Mouse (Mus musculus): ENCODE results near the gene Cdc42ep4. TPM values are rescaled to one million over a fixed set of nuclear protein-coding genes. Genes with fewer than 3 reads are reported as not detected.
A peak's percentile ranks its signal among the peaks of the same experiment; 100 is the strongest.

The Cdc42ep4 gene
- polyA plus RNA-seq, 1 experiment from 2014 or later = 109 TPM

DNA sequence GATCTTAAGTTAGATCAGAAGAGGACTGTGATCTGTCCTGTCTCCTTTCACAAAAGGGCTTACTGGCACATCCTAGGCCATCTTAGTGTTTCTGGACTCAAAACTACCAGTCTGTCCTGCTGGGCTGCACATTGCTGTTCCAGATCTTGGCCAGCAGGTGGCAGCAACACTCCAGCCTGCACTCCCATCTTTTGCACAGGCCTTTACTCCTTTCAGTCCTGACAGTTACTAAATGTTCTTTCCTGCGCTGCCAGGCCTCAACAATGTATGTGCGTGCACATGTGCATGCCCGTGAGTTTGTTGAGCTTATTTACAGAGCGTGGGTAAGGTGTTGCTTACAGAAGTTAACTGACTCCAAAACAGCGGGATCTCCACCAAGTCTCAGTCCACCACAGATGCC lies 47.9 kb downstream of the Cdc42ep4 start:
- Histone ChIP-seq H3K9me3 (no peaks in the 10 kb centered on the region), H3K36me3 (replicated peaks) (peaks cover 14% of the 10 kb centered on the region), H3K4me2 (no peak overlapping the region), H3K4me3 (replicated peaks) (no peak overlapping the region), H3K9ac (no peak overlapping the region), H3K4me1 (peaks cover 5% of the 10 kb centered on the region; the same call in 1 of the 2 replicates), H3K27ac (no peak overlapping the region), H3K27me3 (peaks cover 13% of the 10 kb centered on the region)
- 48% methylated on average over 5 of the region's 5 CpGs for WGBS
- peak; percentile 75 for ATAC-seq (ENCODE audit: low FRiP score)

DNA sequence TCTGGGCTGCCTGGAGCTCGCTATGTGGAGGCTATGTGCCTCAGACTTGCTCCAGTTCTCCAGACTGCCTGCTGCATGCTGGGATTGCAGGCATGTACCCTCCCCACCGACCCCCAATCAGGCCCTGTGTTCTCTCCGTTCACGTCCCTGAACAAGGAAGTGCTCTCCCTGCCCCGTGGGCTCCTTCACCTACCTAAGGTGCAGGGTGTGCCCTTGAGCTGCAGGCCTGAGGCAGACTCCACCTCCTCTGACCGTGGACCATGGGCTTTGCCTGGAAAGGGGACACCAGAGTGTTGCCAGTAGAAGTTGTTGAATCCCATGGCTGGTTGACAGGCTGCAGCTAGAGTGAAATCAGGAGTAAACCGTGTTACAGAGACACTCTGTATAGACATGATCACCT lies 52.0 kb downstream of the Cdc42ep4 start:
- Histone ChIP-seq H3K4me3 (replicated peaks) (no peak overlapping the region), H3K9ac (no peak overlapping the region), H3K4me1 (peaks cover 9% of the 10 kb centered on the region), H3K27me3 (no peaks in the 10 kb centered on the region), H3K36me3 (replicated peaks) (peaks cover 42% of the 10 kb centered on the region), H3K27ac (no peak overlapping the region), H3K4me2 (no peak overlapping the region), H3K9me3 (no peaks in the 10 kb centered on the region)
- 93% methylated on average over 7 of the region's 7 CpGs for WGBS
- no peak for ATAC-seq (ENCODE audit: low FRiP score)

DNA sequence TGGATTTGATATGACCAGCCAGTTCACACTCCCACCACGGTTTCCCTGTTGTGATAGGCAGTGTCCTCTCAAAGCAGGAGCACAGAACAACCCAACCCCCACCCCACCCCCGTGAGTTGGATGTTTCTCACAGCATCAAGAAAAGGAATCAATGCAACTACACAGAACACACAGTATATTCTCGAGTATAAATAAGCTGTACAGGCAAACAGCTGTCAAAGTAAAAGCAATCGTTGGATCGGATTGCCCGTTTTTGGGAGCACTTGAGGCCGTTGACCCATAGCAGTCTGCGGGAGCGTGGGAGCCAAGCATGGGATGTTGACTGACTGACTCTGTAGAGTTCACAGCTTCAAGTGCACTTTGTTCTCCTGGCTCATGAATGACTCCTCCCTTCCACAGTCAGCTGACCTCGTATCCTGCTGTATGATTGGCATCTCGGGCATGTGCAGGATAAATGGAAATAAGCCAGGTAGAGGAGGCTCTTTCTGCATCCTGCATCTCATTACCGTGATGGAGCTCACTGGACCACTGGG lies 53.6 kb downstream of the Cdc42ep4 start:
- ATAC-seq (ENCODE audit: low FRiP score) = no peak
- 78% methylated on average over 12 of the region's 12 CpGs for WGBS
- Histone ChIP-seq H3K27me3 (no peaks in the 10 kb centered on the region), H3K27ac (no peak overlapping the region), H3K4me2 (no peak overlapping the region), H3K4me1 (peaks cover 6% of the 10 kb centered on the region), H3K36me3 (replicated peaks) (peaks cover 57% of the 10 kb centered on the region), H3K9me3 (no peaks in the 10 kb centered on the region), H3K4me3 (replicated peaks) (no peak overlapping the region), H3K9ac (no peak overlapping the region)

DNA sequence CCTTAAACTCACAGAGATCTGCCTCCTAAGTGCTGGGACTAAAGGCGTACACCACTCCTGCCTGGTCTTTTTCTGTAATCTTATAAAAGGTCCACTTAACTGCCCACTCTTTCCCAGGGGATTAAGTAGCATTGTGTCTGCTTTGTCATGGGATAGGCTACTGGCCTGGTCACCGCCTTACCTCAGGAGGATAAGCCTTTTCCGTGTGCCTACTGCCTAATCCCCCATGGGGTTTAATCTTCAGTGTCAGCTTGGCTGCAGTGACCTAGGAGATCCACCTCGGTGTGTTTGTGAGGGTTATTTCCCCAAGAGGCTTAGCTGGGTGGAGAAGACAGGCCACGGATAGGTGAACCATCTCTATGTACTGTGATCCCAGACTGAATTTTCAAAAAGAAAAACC lies 54.1 kb downstream of the Cdc42ep4 start:
- Histone ChIP-seq H3K9ac (no peak overlapping the region), H3K27ac (no peak overlapping the region), H3K4me3 (replicated peaks) (no peak overlapping the region), H3K4me2 (no peak overlapping the region), H3K9me3 (no peaks in the 10 kb centered on the region), H3K27me3 (no peaks in the 10 kb centered on the region), H3K36me3 (replicated peaks) (peaks cover 63% of the 10 kb centered on the region), H3K4me1 (peaks cover 6% of the 10 kb centered on the region)
- no peak for ATAC-seq (ENCODE audit: low FRiP score)
- 32% methylated on average over 5 of the region's 5 CpGs for WGBS

DNA sequence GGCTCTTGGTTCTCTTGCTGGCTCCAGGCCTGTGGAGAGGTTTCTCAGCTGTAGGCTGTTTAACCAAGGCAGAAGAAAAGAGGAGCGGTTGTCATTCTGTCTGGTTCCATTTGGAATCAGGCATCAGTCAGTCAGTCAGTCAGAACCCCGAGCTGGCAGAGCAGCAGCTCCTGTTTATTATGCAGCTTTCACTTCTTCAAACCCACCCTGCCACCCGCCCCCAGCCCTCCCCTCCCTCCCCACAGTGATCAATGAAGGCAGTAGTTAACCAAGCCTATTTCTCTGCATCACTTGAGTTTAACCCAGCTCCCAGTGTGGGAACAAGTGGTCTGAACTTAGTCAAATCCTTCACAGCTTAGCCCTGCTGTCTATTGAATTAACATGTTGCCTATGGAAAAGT lies 59.8 kb downstream of the Cdc42ep4 start:
- no peaks in the 10 kb centered on the region for H3K9me3 ChIP-seq

DNA sequence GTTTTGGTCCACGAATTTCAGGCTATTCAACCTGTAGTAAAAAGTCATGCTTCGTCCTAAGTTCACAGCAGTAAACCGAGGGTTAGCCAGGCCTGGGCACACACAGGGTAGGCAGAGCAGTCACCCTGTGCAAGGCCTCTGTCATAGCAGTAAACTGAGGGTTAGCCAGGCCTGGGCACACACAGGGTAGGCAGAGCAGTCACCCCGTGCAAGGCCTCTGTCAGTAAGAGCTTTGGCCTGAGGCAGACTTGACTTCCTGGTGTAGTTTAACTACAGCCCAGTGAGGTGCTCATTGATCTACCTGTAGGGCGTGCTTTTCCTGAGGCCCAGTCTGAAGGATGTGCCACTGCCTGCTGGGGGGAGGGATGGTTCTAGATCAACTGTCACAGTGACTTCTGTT lies 60.4 kb downstream of the Cdc42ep4 start:
- Histone ChIP-seq H3K4me3 (replicated peaks) (no peak overlapping the region), H3K4me1 (peaks cover 11% of the 10 kb centered on the region), H3K9ac (no peak overlapping the region), H3K36me3 (replicated peaks) (peaks cover 87% of the 10 kb centered on the region), H3K27ac (no peak overlapping the region), H3K4me2 (no peak overlapping the region), H3K9me3 (no peaks in the 10 kb centered on the region), H3K27me3 (no peaks in the 10 kb centered on the region)
- WGBS = 92% methylated on average over 5 of the region's 5 CpGs
- no peak for ATAC-seq (ENCODE audit: low FRiP score)

More for the DNA sequence above, 59.8 kb downstream of the Cdc42ep4 start:
- Histone ChIP-seq H3K27me3 (no peaks in the 10 kb centered on the region), H3K9ac (no peak overlapping the region), H3K36me3 (replicated peaks) (peaks cover 93% of the 10 kb centered on the region), H3K4me1 (peaks cover 6% of the 10 kb centered on the region), H3K4me3 (replicated peaks) (no peak overlapping the region), H3K27ac (no peak overlapping the region), H3K4me2 (no peak overlapping the region)
- no peak for ATAC-seq (ENCODE audit: low FRiP score)
- WGBS = 83% methylated on average over 3 of the region's 3 CpGs

DNA sequence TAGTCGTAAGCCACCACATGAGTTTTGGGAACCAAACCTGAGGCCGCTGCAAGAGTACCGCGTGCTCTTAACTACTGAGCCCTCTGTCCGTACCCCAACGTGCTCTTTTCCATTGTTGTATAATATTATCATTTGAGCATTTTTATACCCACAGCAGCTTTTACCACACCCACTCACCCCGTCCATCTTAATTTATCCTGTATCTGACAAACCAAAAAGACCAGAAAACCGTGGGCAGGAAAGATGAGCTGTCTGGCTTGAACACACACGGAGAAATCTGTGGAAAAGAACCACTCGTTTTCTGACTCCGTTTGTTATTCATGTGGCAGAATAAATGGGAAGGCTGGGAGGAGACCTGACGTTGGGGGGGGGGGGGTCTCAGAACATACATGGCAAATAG lies 61.2 kb downstream of the Cdc42ep4 start:
- no peak overlapping the region for H3K27ac ChIP-seq
- no peak for ATAC-seq (ENCODE audit: low FRiP score)
- H3K9me3 ChIP-seq = no peaks in the 10 kb centered on the region
- H3K9ac ChIP-seq = no peak overlapping the region
- WGBS = 93% methylated on average over 12 of the region's 12 CpGs
- no peak overlapping the region for H3K4me3 ChIP-seq (replicated peaks)
- H3K4me2 ChIP-seq = no peak overlapping the region
- H3K36me3 ChIP-seq (replicated peaks) = peaks cover 79% of the 10 kb centered on the region
- peaks cover 18% of the 10 kb centered on the region for H3K4me1 ChIP-seq
- no peaks in the 10 kb centered on the region for H3K27me3 ChIP-seq

DNA sequence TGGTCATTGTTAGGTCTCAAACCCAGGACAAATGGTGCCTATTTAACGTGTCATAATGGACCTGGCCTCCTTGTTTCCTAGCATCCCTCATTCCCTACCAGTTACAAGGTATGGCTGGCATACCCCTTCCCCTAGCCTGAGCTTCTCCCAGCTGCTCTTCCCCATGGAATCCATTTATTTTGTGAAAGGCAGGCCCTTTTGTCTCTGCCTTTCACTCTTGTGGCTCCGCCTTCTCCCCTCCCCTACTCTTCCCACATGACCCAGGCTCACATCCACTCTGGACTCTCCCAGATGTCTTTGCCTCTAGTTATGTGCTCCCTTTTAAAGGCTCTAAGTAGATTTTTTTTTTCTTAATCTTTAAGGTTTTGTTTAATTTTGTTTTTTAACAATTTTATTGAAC lies 64.7 kb downstream of the Cdc42ep4 start:
- peak overlapping the region; percentile 74 for H3K27ac ChIP-seq
- WGBS = 62% methylated on average over 2 of the region's 2 CpGs
- H3K4me2 ChIP-seq = peak overlapping the region; percentile 30
- peaks cover 44% of the 10 kb centered on the region for H3K36me3 ChIP-seq (replicated peaks)
- no peak overlapping the region for H3K9ac ChIP-seq
- no peaks in the 10 kb centered on the region for H3K9me3 ChIP-seq
- ATAC-seq (ENCODE audit: low FRiP score) = no peak
- H3K27me3 ChIP-seq = no peaks in the 10 kb centered on the region
- no peak overlapping the region for H3K4me3 ChIP-seq (replicated peaks)
- peaks cover 38% of the 10 kb centered on the region for H3K4me1 ChIP-seq

DNA sequence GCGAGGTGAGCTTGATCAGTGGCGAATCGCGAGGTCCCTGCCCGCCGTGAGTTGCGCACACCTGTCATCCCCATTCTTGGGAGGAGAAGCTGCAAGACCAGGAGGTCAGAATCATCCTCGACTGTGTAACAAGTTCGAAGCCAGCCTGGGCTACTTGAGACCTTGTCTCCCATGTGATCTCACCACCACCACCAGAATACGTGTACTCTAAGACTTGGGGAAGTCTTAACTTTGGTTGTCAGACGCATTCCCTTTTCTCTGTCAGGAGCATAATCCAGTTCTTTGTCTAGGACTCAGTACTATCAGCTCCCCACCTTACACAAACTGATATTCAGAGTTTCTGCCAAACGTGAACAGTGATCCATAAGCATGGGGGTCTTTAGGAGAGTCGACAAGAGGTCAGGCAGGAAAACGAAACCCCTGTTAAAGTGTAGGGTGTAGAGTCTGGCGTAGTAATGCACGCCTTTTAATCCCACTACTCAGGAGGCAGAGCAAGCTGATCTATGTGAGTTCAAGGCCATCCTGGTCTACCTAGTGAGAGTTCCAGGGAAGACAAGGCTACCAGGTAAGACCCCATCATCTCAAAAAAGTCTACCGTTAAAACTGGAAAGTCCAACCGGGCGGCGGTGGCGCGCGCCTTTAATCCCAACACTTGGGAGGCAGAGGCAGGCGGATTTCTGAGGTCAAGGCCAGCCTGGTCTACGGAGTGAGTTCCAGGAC lies 66.8 kb downstream of the Cdc42ep4 start:
- WGBS = 41% methylated on average over 25 of the region's 25 CpGs
- Histone ChIP-seq H3K4me2 (peak overlapping the region; percentile 93), H3K27ac (peak overlapping the region; percentile 97; the same call in 1 of the 2 replicates), H3K36me3 (replicated peaks) (peaks cover 23% of the 10 kb centered on the region), H3K4me1 (peaks cover 48% of the 10 kb centered on the region), H3K9me3 (no peaks in the 10 kb centered on the region), H3K9ac (peak overlapping the region; percentile 93), H3K27me3 (no peaks in the 10 kb centered on the region), H3K4me3 (replicated peaks) (peak overlapping the region; percentile 94)
- no peak for ATAC-seq (ENCODE audit: low FRiP score)

DNA sequence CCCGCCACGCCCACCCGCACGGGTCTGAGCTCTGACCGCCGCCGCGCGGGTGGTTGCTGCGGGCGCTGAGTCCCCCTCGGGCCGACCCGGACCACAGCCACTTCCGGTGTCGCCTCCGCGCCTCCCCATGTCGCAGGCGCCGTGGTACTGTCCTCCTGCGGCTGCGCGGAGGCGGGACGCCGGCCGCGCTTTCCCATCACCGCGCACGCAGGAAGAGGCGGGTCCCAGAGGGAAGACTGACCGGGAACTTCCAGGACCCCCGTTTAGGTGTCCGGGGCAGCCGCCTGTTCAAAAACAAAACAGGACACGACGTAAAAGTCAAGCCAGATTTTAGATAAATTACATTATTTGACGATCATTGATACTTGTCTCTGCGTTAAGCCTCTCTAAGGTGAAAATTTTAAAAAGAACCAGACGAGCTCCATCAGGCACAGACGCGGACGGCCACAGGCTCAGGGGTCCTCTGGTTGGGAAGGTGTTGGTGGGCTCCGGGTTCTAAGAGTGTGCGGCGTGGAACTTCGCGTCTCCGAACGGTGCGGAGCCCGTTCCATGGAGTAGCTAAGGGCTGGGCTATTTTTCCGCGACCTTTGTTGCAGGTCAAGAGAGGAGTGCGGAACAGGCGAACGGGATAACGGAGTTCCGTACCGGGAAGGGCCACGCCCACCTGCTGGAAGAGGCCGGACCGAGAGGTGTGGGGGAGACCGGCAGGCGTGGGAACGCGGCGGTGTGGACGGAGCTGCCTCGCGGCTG lies 67.5 kb downstream of the Cdc42ep4 start, which contains the start of the genes Fam104a and D11Wsu47e:
Fam104a (minus strand) TSS at position 199 of the 750 bp plus-strand sequence.
D11Wsu47e (plus strand) TSS at position 456 of the 750 bp plus-strand sequence.
- under 1% methylated on average over 72 of the region's 73 CpGs for WGBS
- Histone ChIP-seq H3K27me3 (no peaks in the 10 kb centered on the region), H3K4me3 (replicated peaks) (peak within 1 kb of the TSS; percentile 94), H3K9ac (peak within 1 kb of the TSS; percentile 93), H3K4me2 (peak within 1 kb of the TSS; percentile 93), H3K27ac (peak within 1 kb of the TSS; percentile 97), H3K4me1 (peaks cover 50% of the 10 kb centered on the region), H3K9me3 (no peaks in the 10 kb centered on the region), H3K36me3 (replicated peaks) (peaks cover 15% of the 10 kb centered on the region)
- ATAC-seq (ENCODE audit: low FRiP score) = peak; percentile 95

DNA sequence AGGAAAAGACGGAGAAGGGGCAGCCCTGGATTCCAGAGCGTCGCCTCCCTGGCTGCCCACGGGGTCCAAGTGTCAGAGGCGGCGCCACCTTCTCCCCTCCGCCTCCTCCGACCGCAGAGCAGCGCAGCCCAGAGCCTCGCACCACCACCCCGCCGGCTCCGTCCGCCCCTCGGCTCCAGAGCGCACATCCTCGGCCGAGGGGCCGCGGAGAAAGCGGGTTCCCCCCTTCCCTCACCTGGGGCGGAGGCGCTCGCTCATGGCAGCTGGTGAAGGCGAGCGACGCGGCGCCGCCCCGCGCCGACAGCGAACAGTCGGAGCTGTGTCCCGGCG lies 68.1 kb downstream of the Cdc42ep4 start:
- WGBS = 0% methylated on average over 31 of the region's 38 CpGs
- peak overlapping the region; percentile 93 for H3K9ac ChIP-seq
- peak overlapping the region; percentile 93 for H3K4me2 ChIP-seq
- peak overlapping the region; percentile 97 for H3K27ac ChIP-seq
- no peaks in the 10 kb centered on the region for H3K27me3 ChIP-seq
- peak overlapping the region; percentile 94 for H3K4me3 ChIP-seq (replicated peaks)
- peaks cover 10% of the 10 kb centered on the region for H3K36me3 ChIP-seq (replicated peaks)
- H3K4me1 ChIP-seq = peaks cover 51% of the 10 kb centered on the region
- H3K9me3 ChIP-seq = no peaks in the 10 kb centered on the region
- no peak for ATAC-seq (ENCODE audit: low FRiP score)

DNA sequence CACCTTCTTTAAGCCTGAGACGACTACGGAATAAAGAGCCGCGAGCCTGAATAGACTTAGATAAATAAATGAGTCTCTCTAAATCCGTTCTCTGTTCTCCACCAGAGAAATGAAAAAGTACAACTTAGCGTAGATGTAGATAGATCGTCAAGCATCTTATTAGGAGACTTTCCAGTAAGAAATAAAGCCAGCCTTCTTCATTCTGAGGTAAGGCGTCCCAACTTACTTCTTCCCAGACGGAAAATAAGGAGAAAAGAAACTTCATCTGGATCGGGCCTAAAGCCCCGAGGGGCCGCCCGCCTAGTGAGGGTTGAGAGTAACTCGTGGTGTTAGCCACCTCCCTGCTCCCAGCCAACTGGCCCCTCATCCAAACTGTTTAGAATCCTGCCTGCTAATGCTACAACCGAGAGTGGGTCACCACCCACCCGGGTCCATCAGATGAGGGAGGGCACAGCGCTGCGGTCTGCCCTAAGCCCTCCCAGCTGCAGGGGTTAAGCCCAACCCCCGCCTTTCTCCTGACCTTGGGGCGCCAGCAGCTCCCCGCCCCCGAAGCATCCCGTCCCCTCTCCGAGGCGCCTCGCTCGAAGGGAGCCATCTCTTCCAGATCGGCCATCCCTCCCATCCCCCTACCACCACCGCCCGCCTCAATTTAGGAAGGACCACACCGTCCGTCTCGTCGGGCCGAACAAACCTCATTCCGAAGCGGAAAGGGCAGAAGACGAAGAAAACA lies 68.6 kb downstream of the Cdc42ep4 start:
- Histone ChIP-seq H3K4me3 (replicated peaks) (peak overlapping the region; percentile 94), H3K36me3 (replicated peaks) (peaks cover 5% of the 10 kb centered on the region), H3K9ac (peak overlapping the region; percentile 93), H3K27ac (peak overlapping the region; percentile 97), H3K4me1 (peaks cover 55% of the 10 kb centered on the region), H3K9me3 (no peaks in the 10 kb centered on the region), H3K4me2 (peak overlapping the region; percentile 93), H3K27me3 (no peaks in the 10 kb centered on the region)
- 3% methylated on average over 38 of the region's 38 CpGs for WGBS
- ATAC-seq (ENCODE audit: low FRiP score) = peak; percentile 39
